Mouse (Mus musculus): ENCODE measurements at regions not wholly inside any gene's neighbourhood (a gene's known extent, or its start where the extent isn't known, plus 50 kb on each side); places are given as distances from the start of the nearest gene placed in this dataset.

DNA sequence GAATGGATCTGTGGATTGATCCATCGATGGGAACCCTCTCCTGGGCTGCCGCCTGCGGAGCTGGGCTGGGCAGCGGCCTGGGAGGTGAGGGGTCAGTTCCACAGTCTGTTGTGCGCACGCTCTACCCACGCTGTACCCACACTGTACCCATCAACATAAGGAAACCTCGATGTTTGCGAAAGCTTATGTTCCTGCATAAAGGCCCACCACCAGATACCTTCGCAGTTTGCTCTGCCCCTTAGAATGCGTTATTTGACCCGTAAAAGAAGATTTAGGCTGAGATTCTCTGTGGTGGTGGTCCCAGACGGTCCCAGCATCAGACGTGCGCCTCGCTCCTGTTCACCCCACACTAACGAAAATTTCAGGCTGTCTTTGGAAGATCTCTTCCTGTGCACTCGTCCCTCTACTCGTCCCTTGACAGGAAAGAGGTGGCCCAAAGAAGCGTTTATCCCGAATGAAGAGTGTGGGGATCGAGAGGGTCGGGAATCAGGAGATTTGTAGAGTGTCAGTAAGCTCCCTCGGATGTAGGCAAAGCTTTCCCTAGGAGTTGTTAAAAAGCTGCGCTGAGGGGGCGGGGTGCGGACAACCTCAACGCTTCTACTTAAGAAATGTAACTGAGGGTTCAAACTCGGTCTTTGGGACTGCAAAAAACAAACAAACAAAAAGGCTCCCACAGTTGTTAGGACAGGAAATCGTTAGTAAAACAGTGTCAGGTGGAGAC is 123.9 kb downstream of the Tmem161b start:
- DNase-seq, result peak; percentile 11 to 23

DNA sequence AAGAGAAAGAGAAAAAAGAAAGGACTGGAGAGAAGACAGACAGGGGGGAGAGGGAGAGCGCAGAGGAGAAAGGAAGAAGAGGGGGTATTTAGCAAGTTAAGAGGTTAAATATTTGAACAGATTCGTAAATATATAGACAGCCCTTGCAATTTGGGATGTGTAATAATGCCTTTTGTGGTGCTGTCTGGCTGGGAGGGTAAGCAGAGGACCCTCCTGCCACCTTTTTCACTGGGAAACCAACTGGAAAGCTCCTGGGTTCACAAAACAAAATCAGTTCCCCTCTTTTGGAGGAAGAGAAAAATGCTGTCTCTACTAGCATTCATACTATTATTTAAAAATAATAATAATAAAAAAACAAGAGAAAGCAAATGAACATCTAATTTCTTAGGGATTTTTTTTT is 124.5 kb downstream of the Tmem161b start:
- DNase-seq, result no peak

DNA sequence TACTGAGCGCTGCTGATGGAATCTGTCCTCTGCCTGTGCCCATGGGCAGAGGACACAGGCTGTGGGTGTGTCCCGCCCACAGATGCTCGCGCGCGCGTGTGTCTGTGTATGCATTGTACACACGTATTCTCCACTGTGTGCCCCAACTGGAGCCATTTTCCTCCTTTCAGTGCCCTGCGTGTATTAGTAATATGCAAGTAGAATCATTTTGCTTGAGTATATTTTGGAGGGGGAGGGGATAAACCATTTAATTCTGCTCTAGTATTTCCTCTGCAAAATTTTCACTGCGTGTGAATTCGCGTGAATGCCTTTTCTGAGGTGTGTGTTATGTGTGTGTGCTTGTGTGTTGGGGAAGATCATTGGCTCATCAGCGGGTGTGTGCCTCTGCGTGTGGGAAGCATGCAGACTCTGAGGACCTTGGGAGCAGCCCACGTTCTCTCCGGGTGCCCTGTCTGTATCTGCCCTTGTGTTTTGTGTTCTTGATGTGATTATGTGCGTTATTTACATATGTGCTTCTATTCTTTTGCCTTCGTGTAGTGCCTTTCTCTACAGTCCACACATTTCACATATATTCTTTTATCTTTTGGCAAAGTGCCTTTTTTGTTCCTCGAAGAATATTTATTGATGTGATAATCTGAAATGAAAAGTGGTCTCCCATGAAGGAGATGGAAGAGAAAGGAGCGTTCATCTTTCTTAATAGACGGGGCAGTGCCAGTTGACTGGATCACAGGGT is 125.3 kb downstream of the Tmem161b start:
- DNase-seq, result peak; percentile 13 to 19

DNA sequence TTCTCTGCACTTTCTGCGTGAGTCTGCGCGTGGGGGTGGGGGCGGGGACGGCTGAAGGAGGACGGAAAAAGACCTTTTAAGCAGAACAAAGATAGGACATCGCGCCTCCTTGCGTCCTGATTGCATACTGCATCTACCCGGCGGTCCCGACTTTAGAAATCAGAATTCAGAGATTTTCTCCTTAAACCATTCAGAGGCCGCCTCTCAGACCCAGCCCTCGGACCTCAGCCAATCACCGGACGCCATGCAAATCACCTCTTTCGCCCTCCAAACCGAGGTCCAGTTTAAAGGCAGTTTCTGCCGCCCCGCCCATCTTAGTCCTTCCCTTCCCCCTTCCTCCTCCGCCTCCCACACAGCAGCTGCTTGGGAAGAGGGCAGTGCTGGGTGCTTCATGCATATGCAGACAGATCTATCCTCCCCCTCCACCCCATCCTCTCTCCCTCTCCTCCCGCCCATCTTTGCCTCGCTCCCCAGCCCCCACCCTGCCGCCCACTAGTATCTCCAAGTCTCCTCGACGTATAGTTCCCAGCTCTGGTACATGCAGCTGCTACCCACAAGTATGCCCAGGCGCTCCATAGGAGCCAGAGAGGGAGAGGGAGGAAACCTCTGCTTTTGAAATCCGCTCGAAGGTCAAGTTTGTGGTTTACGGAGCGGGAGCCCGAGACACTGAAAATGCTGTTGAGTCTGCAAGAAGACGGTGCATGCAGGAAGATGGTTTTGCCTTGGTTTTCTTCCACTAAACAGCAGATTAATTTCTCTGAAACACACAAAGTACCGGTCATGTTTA is 126.0 kb downstream of the Tmem161b start:
- DNase-seq, result peak; percentile 96 to 97

DNA sequence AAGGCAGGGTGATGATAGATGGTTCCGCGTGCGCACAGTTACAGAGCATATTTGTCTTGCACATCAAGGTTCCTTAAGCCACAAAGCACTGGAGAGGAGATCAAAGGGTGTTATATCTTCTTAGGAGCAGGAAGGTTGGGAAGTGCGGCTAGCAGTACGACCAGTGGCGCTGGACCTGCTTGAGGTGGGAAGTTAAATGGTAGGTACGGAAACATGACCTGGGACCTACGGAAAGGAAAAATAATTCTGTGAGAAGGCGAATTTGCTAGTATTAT is 126.5 kb downstream of the Tmem161b start:
- no peak for DNase-seq

DNA sequence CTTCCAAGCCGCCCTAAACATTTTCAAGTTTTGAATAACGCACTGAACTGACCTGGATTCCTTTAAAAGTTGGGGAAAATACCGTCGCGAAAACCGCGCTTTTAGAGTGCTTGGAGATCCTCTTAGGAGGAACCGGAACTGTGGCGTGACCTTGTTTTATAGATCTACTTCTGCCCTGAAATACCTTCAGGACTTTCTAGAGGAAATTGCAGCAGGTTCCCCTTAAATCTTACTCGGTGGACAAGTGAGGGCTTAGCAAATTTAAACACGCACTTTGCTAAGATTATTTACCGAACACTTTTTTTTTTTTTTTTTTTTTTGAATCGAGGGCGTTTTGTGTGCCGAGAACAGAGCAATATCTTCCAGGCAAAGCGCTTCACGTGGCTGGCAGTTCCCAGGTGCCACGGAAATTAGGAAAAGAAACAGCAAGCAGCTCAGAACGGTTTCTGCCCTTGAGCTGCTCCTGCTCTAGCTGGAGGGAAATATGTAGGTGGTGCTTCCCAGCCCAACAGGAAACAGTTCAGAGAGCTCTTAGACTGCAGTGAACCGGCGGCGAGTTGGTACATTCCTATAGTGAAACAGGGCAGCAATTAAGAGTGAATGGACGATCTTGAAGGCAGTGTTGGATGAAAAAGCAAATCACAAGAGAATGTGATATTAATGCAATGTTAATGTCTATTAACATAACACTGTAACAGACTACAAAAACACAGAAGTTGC is 127.1 kb downstream of the Tmem161b start:
- DNase-seq, result peak; percentile 42 to 59

DNA sequence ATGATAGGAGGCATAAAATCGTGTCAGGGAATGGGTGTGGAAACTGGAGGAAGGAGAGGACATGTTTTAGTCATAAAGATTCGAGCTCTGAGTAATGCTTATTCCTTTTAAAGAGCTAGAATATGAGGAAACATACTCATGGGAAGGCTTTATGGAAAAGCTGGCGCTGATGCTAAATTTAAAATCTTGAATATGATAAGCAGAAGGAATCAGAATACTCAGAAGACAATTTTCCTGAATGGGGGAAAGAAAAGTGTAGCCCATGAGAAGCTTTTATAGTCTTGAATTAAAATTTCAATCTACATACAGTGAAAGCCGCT is 127.6 kb downstream of the Tmem161b start:
- no peak for DNase-seq

DNA sequence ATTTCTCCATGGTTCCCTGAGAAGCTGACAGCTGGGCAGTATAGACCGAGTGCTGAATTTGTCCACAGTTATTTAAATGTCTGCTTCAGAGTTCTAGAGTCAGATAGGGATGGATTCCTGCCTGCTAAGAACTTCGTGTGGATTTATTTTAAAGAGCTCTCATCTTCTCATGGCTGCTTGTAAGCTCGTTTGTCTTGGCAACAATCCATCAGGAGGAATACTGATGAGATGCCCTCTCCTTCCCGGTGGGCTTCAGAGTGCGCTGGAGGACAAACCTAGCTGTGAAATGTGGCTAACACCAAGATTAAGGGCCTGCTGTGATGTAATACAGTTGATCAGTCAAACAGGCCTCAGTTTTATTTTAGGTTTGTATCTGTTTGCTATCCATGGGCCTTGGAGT is 128.7 kb downstream of the Tmem161b start:
- no peak for DNase-seq

DNA sequence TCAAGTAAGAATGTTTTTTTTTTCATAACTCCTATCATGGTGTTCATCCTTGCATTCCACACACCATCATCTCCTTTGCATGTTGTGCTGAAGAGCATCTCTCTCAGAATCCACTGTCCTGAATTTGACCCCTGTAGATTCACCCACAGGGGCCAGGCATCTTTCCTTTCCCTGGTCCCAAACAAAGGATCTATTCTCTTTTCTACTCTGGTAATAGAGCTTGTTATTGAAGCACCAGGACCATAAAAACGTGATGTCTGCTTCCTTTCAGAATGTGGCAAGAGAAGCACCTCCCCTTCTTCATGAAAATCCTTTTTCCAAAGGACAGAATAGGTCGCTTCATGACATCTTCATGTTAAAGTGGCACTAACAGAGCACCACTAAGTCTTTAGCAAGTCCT is 134.4 kb downstream of the Tmem161b start:
- DNase-seq, result no peak

DNA sequence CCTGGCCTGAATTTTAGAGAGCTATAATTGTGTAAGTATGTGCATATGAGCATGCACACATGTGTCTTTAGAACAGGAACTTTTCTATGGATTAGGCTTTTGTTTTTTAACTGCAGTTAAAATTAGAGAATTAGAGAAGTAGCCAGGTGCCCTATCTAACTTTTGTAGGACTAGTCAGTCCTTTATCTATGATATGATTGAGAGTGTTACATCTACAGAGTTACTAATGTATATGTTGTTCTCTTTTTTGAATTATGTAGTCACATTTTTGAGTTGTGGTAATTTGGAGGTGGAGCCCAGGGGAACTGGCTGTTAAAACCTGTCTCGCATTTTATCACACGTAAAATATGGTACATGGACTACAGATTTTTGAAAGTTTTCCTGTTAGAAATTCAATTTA is 138.4 kb downstream of the Tmem161b start:
- no peak for DNase-seq

DNA sequence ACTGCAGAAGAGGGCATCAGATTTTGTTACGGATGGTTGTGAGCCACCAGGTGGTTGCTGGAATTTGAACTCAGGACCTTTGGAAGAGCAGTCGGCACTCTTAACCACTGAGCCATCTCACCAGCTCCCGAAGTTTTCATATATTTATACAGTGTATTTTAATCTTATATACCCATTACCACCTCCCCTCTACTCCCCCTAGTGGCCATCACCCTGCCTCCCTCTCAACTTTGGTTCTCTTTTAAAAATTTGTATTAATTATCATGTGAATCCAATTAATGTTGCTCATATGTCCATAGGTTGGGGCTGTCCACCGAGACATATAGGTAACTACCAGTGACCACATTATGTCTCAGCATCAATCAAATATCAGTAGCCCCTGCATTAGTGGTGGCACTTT is 142.0 kb downstream of the Tmem161b start:
- no peak for DNase-seq

DNA sequence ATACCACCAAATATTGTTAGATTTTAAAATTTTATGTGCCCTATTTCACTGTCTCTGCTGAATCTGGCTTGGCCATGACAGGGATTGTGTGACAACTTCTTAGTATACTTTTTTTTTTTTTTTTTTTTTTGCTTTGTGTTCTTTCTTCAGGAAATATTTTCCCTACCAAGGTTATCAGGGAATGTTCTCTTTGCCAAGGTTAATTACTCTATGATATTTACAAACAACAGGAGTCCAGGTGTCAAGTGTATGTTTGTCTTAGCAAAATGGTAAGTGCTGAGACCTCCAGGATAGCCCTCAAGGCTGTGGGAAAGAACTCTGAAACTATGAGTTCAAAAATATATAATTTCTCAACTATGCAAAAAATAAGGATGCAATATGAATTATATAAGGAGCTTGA is 143.4 kb downstream of the Tmem161b start:
- no peak for DNase-seq

DNA sequence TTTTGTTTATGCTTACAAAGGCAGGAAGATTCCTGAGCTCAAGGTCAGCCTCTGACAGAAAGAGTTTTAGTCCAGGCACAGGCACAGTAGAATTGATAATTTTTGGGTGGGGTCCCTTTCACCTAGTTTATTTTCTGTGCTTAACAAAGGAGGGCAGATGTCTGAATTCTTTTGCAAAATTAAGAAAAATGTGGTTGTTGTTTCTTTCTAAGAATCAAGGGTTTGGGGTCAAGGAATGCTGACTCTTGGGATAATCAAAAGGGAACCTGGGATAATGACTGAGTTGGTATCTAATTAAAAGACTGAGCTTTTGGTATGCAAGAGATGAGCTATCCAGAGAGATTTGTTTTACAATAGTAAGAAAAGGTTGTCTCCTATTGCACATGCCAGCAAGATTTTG is 143.9 kb downstream of the Tmem161b start:
- no peak for DNase-seq

DNA sequence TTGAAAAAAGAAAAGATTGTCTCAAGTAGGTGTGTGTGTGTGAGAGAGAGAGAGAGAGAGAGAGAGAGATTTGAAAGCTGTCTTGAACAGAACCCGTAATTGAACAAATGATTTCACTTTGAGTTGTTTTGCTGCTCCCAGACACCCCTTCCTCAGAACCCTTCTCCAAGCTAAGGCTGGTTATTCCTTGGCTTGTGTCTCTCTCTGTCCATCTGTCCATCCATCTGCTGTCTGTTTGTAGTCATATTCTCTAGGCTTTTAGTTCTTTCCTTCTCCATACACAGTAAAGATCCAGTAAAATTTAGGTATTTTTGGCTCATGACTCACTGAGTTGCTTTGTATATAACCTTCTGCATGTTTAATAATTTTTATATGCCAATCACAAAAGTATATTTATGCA is 144.7 kb downstream of the Tmem161b start:
- no peak for DNase-seq

DNA sequence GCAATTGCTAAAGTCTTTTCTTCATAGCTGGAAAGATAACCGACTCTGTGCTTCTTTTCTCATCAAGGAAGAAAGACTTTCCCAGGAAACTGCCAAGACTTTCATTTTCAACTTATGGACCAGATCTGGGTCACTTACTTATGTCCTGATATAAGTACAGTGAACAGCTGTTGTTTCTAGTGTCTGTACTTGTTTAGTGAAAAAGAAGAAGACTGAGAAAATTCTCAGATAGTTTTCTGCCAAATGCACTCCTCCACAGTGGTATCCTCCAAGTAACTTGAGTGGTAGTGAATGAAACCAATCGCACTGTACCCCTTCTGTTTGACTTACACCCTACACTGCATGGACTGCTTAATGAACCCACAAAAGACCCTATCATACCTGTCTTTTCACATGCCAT is 146.1 kb downstream of the Tmem161b start:
- DNase-seq, result no peak

DNA sequence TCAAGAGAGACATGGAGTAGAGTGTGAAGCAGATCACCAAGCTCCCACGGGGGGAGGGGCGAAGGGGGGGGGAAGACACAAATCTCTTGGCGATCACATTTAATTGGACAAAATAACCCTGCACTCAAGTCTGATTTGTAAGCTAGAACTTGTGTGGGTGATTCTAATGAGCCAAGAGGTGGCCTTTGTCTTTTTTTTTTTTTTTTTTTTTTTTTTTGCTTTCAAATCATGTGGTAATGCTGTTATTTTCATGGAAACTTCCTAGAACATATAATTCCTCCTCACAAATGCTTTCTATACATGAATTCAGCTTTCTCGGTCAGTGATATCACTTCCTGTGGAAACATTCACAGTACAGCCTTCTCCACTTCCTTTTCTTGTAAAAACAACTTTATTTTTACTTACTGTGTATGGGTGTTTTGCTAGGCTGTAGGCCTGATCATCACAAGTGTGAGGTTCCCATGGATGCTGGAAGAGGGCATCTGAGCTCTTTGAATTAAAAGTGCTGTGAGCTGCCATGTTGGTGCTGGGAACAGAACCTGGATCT is 152.7 kb downstream of the Tmem161b start:
- no peak for DNase-seq

DNA sequence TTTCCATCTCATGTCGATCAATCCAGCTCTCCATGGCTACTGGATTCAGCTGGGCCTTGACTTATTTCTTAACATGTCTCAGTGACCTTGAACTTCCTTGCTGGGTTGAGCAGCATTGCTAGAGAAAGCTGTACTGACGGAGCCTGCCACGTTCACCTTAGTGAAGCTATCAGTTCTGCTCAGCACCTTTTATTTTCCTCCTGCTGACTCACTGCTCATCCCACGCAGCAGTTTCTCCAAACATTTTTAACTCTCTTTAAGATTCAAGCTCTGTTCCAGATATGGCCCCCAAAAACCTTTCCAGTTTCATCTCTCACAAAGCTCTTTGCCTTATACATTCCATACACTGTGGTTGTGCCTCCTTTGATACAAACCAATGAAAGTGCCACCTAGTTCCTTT is 153.8 kb downstream of the Tmem161b start:
- no peak for DNase-seq

DNA sequence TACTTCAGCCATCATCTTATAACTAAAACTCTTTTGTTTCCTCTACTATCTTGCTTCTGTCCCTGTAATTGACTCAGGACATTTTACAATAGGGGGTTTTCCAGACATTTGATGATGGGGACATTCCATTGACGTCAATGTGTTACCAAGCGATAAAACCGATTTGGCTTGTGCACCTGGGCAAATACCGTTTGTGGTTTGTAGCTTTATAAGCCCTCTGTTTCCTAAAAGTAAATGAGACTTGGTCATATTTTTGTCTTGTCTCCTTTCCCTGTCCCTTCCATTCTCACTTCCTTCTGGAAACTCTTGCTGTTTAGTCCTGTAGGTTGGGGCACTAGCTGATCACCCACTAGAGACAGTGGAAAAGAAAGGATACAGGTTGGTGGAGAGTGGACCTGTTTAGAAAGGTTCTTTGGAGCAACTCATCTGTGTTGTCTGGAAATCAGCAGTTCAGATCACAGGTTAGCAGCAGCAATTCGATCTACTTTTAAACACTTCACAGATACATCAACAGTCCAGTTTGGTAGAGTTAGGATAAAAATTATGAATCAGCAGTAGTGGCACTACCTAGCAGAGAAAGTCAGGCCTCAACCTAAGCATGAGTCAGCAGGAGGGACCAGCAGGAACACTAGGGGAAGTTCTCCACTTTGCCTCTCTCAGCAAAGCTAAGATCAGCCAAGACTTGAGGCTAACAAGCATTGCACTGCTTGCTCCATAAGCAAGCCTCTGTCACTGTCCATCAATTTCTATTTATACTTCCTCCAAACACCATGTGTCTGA is 156.6 kb downstream of the Tmem161b start:
- DNase-seq, result no peak

DNA sequence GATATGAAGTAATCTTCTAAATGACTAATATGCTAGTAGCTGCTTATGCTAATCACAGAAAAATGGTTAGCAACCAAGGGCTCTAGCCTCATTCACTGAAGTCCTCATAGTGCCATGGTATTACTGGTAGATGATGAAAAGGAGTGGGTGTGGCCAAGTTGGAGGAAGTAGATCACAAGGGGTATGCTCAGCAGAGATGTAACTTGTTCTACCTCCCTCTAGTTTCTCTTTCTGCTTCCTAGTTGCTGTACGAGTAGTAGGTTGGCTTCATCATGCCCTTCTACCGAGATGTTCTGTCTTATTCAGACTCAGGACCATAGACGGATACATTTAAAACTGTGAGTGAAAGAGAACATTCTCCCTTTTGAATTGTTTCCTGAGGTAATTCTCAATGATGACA is 169.5 kb downstream of the Tmem161b start:
- DNase-seq, result no peak

DNA sequence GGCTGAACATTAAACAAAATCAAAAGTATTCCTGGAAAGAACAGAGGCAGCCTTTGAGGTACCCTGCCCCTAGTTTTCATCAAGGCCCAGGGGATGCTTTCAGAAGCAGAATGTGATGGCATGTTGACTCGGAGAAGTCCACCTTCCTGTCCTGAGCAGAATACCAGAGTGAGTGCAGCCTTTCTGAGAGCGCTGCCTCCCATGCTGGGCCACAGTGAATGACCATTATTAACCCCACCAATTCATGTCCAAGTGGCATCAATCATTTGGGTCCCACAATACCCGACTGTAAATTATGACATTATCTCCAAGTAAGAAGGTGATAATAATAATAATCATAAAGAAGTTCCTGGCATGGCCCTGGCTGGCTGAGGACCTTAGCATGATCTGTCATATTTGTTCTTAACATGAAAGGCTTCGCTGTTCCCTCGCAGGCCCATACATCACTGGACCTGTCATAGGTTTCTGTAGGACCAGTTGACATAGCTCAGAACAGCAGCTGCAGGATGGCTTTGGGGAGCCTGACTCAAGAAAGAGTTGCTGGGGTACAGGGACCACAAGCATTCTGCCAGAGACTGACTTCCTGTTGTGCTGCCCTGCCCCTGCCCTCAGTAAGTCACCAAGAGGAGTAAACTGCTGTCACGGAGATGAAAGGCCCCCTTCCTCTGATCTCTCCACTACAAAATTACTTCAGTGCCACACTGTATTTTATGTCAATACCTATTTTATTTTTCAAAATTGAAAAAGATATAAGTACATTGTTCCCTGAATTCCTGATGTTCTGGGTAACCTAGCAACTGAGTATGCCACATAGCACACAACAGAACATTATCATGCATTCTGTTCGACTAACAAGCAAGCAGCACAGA is 176.6 kb downstream of the Tmem161b start:
- peak; percentile 1 to 2 for DNase-seq

Data from kidney, postnatal 4 days (tissue).